In genomic region chr13:59842226-59843210, GRCm38 (mm10) we compare ENCODE assay signal across 8 mouse cellular contexts. TPM values are rescaled to one million over a fixed set of nuclear protein-coding genes. Genes with fewer than 3 reads are reported as not detected.
A peak's percentile ranks its signal among the peaks of the same experiment; 100 is the strongest.
DNase-seq lines count a peak whose midpoint lies in the region; ATAC-seq and TF ChIP-seq lines count a peak whose summit lies in the region.

No protein-coding gene starts in this region.

- peak overlapping the region; percentile 31; the same call in 1 of the 2 replicates for H3K4me2 ChIP-seq in CH12.LX (ENCODE audit: insufficient read depth, low read depth, poor library complexity, severe bottlenecking)
- H3K4me2 ChIP-seq in heart, postnatal 0 days (ENCODE audit: low read depth, low read length) = peak overlapping the region; percentile 47
- peak overlapping the region; percentile 67 for H3K4me2 ChIP-seq in liver, embryonic 16.5 days (ENCODE audit: low read depth, low read length)
- H3K4me2 ChIP-seq in neural tube, embryonic 14.5 days (ENCODE audit: low read depth, low read length) = no peak overlapping the region

- TF ChIP-seq EP300 in CH12.LX (IDR thresholded peaks at IDR 0.05; ENCODE audit: low read length) = no peak
- TF ChIP-seq EP300 in heart, postnatal 0 days (IDR thresholded peaks at IDR 0.05; ENCODE audit: low read depth) = no peak

- TF ChIP-seq CTCF in CH12.LX (conservative IDR thresholded peaks at IDR 0.05 in 1 of 2, IDR thresholded peaks at IDR 0.05 in 1 of 2; ENCODE audit: low read depth in 2 of 2, low read length in 2 of 2) = peak; percentile 75 to 84
- peak; percentile 92 for TF ChIP-seq CTCF in heart, postnatal 0 days (IDR thresholded peaks at IDR 0.05; ENCODE audit: low read depth)
- peak; percentile 15; the same call in 1 of the 2 replicates for TF ChIP-seq CTCF in testis, adult 2 months (IDR thresholded peaks at IDR 0.05; ENCODE audit: control insufficient read depth, insufficient read depth, insufficient replicate concordance, low read depth, low read length)

- H3K27ac ChIP-seq in CH12.LX (ENCODE audit: insufficient read depth, low read depth) = no peak overlapping the region
- H3K27ac ChIP-seq in forebrain, embryonic 10.5 days = no peak overlapping the region
- H3K27ac ChIP-seq in heart, postnatal 0 days (ENCODE audit: low read depth) = no peak overlapping the region
- peak overlapping the region; percentile 38; the same call in 1 of the 2 replicates for H3K27ac ChIP-seq in liver, embryonic 16.5 days (ENCODE audit: low read length)
- H3K27ac ChIP-seq in neural tube, embryonic 14.5 days (ENCODE audit: low read depth, low read length) = no peak overlapping the region
- H3K27ac ChIP-seq in testis, adult 2 months (ENCODE audit: control insufficient read depth, insufficient read depth, low read depth, low read length) = no peak overlapping the region

- peaks cover 0 to 7% of the 10 kb centered on the region in 2 experiments; a peak in 2 of 4 replicates for H3K4me1 ChIP-seq in CH12.LX (ENCODE audit: control insufficient read depth in 1 of 2, insufficient read depth in 2 of 2)
- H3K4me1 ChIP-seq in forebrain, embryonic 10.5 days = no peaks in the 10 kb centered on the region
- H3K4me1 ChIP-seq in heart, postnatal 0 days (ENCODE audit: control insufficient read depth, insufficient read depth) = no peaks in the 10 kb centered on the region
- H3K4me1 ChIP-seq in liver, embryonic 16.5 days (ENCODE audit: control insufficient read depth, low read depth, low read length) = peaks cover 15% of the 10 kb centered on the region
- H3K4me1 ChIP-seq in neural tube, embryonic 14.5 days (ENCODE audit: control insufficient read depth, insufficient read depth, low read length) = no peaks in the 10 kb centered on the region
- H3K4me1 ChIP-seq in testis, adult 2 months (ENCODE audit: control insufficient read depth, insufficient read depth, low read length) = no peaks in the 10 kb centered on the region; the same call in 1 of the 2 replicates

- H3K36me3 ChIP-seq in CH12.LX (replicated peaks in 1 of 2; ENCODE audit: control insufficient read depth in 1 of 2, insufficient read depth in 1 of 2, low read length in 1 of 2) = no peaks in the 10 kb centered on the region
- H3K36me3 ChIP-seq in forebrain, embryonic 10.5 days (replicated peaks) = no peaks in the 10 kb centered on the region
- no peaks in the 10 kb centered on the region for H3K36me3 ChIP-seq in heart, postnatal 0 days (replicated peaks; ENCODE audit: control insufficient read depth, insufficient read depth, low read length)
- H3K36me3 ChIP-seq in liver, embryonic 16.5 days (ENCODE audit: control insufficient read depth, insufficient read depth) = no peaks in the 10 kb centered on the region
- no peaks in the 10 kb centered on the region for H3K36me3 ChIP-seq in neural tube, embryonic 14.5 days (ENCODE audit: control insufficient read depth, insufficient read depth, low read length)
- no peaks in the 10 kb centered on the region for H3K36me3 ChIP-seq in testis, adult 2 months (ENCODE audit: control insufficient read depth, insufficient read depth, low read length)

- in situ Hi-C loops in CH12.LX (cut with MboI; ENCODE audit: low pct_ligation_motif_present, low pct_unique_long_range_greater_than_20kb, low sequenced_read_pairs) = loop anchor here (25.0 kb wide), 1 partner anchor 1205 kb away; no protein-coding TSS in a partner anchor

- peak; percentile 73 for DNase-seq in CH12.LX (ENCODE audit: extremely low read depth)
- DNase-seq in c-Kit-positive CD71-negative TER-119-negative erythroid progenitor cells, embryonic 14.5 days (ENCODE audit: low read depth) = peak; percentile 82
- DNase-seq in forebrain, embryonic 10.5 days (ENCODE audit: extremely low spot score, low spot score) = peak; percentile 69
- peak; percentile 59 for DNase-seq in heart, postnatal 0 days (ENCODE audit: low spot score)
- peak; percentile 86 to 89 for DNase-seq in kidney, postnatal 4 days

- no peak for TF ChIP-seq POLR2A in CH12.LX (IDR thresholded peaks at IDR 0.05; ENCODE audit: low read depth, low read length)
- no peak for TF ChIP-seq POLR2A in testis, adult 2 months (IDR thresholded peaks at IDR 0.05; ENCODE audit: control insufficient read depth, low read depth, low read length)

- TF ChIP-seq RAD21 in CH12.LX (IDR thresholded peaks at IDR 0.05; ENCODE audit: low read depth, low read length) = peak; percentile 81

- H3K27me3 ChIP-seq in CH12.LX (replicated peaks) = peaks cover 5% of the 10 kb centered on the region
- no peaks in the 10 kb centered on the region for H3K27me3 ChIP-seq in forebrain, embryonic 10.5 days (ENCODE audit: poor library complexity, severe bottlenecking)
- 0 out of 2 replicates have a peak, but pooled peaks cover 3% of the 10 kb centered on the region for H3K27me3 ChIP-seq in heart, postnatal 0 days (ENCODE audit: control insufficient read depth, insufficient read depth, low read length)
- no peaks in the 10 kb centered on the region for H3K27me3 ChIP-seq in liver, embryonic 16.5 days (ENCODE audit: control insufficient read depth, insufficient read depth, low read depth, low read length)
- no peaks in the 10 kb centered on the region for H3K27me3 ChIP-seq in neural tube, embryonic 14.5 days (ENCODE audit: control insufficient read depth, insufficient read depth, low read length)
- no peaks in the 10 kb centered on the region for H3K27me3 ChIP-seq in testis, adult 2 months (ENCODE audit: control insufficient read depth, insufficient read depth, low read length)

- WGBS in forebrain, embryonic 10.5 days = 52% methylated on average over 16 of the region's 16 CpGs
- 21% methylated on average over 16 of the region's 16 CpGs for WGBS in heart, postnatal 0 days
- WGBS in liver, embryonic 16.5 days (ENCODE audit: insufficient replicate concordance) = 16% methylated on average over 16 of the region's 16 CpGs
- 52% methylated on average over 16 of the region's 16 CpGs for WGBS in neural tube, embryonic 14.5 days

- dilution Hi-C loops in CH12.LX (cut with MboI; ENCODE audit: extremely low pct_ligation_motif_present, extremely low pct_unique_long_range_greater_than_20kb, low sequenced_read_pairs) = no loop called here

- no peak overlapping the region for H3K4me3 ChIP-seq in CH12.LX (replicated peaks in 1 of 3; ENCODE audit: low read depth in 2 of 3, low read length in 2 of 3, poor library complexity in 1 of 3)
- H3K4me3 ChIP-seq in forebrain, embryonic 10.5 days = no peak overlapping the region
- H3K4me3 ChIP-seq in heart, postnatal 0 days (ENCODE audit: low read depth, low read length) = peak overlapping the region; percentile 19; the same call in 1 of the 2 replicates
- peak overlapping the region; percentile 44 for H3K4me3 ChIP-seq in liver, embryonic 16.5 days (ENCODE audit: low read depth, low read length)
- no peak overlapping the region for H3K4me3 ChIP-seq in neural tube, embryonic 14.5 days (ENCODE audit: low read depth, low read length)
- no peak overlapping the region for H3K4me3 ChIP-seq in testis, adult 2 months (ENCODE audit: control insufficient read depth, low read depth, low read length)

- ATAC-seq in heart, postnatal 0 days (ENCODE audit: insufficient read depth, low read depth) = peak; percentile 65
- ATAC-seq in liver, embryonic 16.5 days (ENCODE audit: low read depth) = peak; percentile 59; the same call in 1 of the 2 replicates
- ATAC-seq in neural tube, embryonic 14.5 days (ENCODE audit: low read depth) = peak; percentile 44; the same call in 1 of the 2 replicates

- H3K79me2 ChIP-seq in CH12.LX (replicated peaks; ENCODE audit: control insufficient read depth, extremely low read depth, insufficient read depth, poor library complexity, severe bottlenecking) = no peaks in the 10 kb centered on the region

- H3K9me3 ChIP-seq in CH12.LX (replicated peaks; ENCODE audit: low read length) = no peaks in the 10 kb centered on the region
- no peaks in the 10 kb centered on the region for H3K9me3 ChIP-seq in forebrain, embryonic 10.5 days
- no peaks in the 10 kb centered on the region for H3K9me3 ChIP-seq in heart, postnatal 0 days (replicated peaks; ENCODE audit: control insufficient read depth, low read length)
- H3K9me3 ChIP-seq in liver, embryonic 16.5 days (replicated peaks; ENCODE audit: control insufficient read depth, low read length) = no peaks in the 10 kb centered on the region
- H3K9me3 ChIP-seq in neural tube, embryonic 14.5 days (ENCODE audit: control insufficient read depth, low read length) = no peaks in the 10 kb centered on the region

- H3K9ac ChIP-seq in CH12.LX (ENCODE audit: insufficient read depth, low read depth) = no peak overlapping the region
- H3K9ac ChIP-seq in heart, postnatal 0 days (replicated peaks; ENCODE audit: low read depth, low read length) = no peak overlapping the region
- H3K9ac ChIP-seq in liver, embryonic 16.5 days (ENCODE audit: low read depth, low read length) = peak overlapping the region; percentile 55
- H3K9ac ChIP-seq in neural tube, embryonic 14.5 days (replicated peaks; ENCODE audit: low read depth, low read length) = no peak overlapping the region

TF ChIP-seq in CH12.LX, 34 proteins besides CTCF, POLR2A, EP300 and RAD21 (continues in another document):
- TF ChIP-seq USF2 (conservative IDR thresholded peaks at IDR 0.05; ENCODE audit: low read depth, low read length) (no peak), NELFE (IDR thresholded peaks at IDR 0.05; ENCODE audit: low read depth, low read length) (no peak), HCFC1 (IDR thresholded peaks at IDR 0.05; ENCODE audit: low read depth, low read length) (no peak), RCOR1 (conservative IDR thresholded peaks at IDR 0.05; ENCODE audit: low read depth, low read length) (0 out of 2 replicates have a peak, but pooled peaks have one; percentile 26), UBTF (IDR thresholded peaks at IDR 0.05; ENCODE audit: low read depth, low read length) (no peak), MAX (IDR thresholded peaks at IDR 0.05; ENCODE audit: low read length) (peak; percentile 78), KAT2A (IDR thresholded peaks at IDR 0.05; ENCODE audit: insufficient replicate concordance, low read length) (no peak), IRF4 (IDR thresholded peaks at IDR 0.05; ENCODE audit: low read depth, low read length) (no peak), SMC3 (IDR thresholded peaks at IDR 0.05; ENCODE audit: low read depth, low read length) (peak; percentile 63), GABPA (IDR thresholded peaks at IDR 0.05; ENCODE audit: insufficient replicate concordance, low read depth, low read length) (no peak), MYC (IDR thresholded peaks at IDR 0.05; ENCODE audit: low read depth, low read length) (no peak)

RNA-seq across cellular contexts. Expression of gene Tut7, which starts 19.6 kb away (rescaled TPM):
- total RNA-seq in CH12.LX (2012; rRNA removed) (17.9 and 18.1 TPM in 2 replicates), CH12.LX (2014; rRNA removed) (14.3 and 15.4 TPM in 2 replicates)
- 21.5 and 21.6 TPM in 2 replicates for polyA plus RNA-seq in CH12.LX (2012; ENCODE audit: insufficient read length, low read depth)
- 39.0 and 40.0 TPM in 2 replicates for polyA plus RNA-seq in forebrain, embryonic 10.5 days (2016; fragmentation: Nextera tagmentation; extraction: Ambion mirVana)
- total RNA-seq in heart, postnatal 0 days (2014; rRNA removed; ENCODE audit: low replicate concordance) = 19.3 and 24.3 TPM in 2 replicates
- polyA plus RNA-seq in heart, postnatal 0 days (2015; fragmentation: Nextera tagmentation; extraction: Ambion mirVana) = 24.0 and 26.3 TPM in 2 replicates
- 57.3 and 59.6 TPM in 2 replicates for polyA plus RNA-seq in liver, embryonic 16.5 days (2015; fragmentation: Nextera tagmentation; extraction: Ambion mirVana)
- 45.1 and 51.8 TPM in 2 replicates for polyA plus RNA-seq in neural tube, embryonic 14.5 days (2014; fragmentation: Nextera tagmentation; extraction: Ambion mirVana)
- polyA plus RNA-seq in testis, adult 2 months (2012; rRNA removed) = 9.5 and 10.1 TPM in 2 replicates

Comparison
In these comparisons a context has a peak if more than half of its experiments do, and no peak if none do; other contexts are left out.
1. H3K4me3 ChIP-seq: peak in heart, postnatal 0 days (single experiment) and liver, embryonic 16.5 days (single experiment); none in CH12.LX (0 of 3), forebrain, embryonic 10.5 days (single experiment), neural tube, embryonic 14.5 days (single experiment) and testis, adult 2 months (single experiment).
2. CTCF ChIP-seq: peak in every context shown above with its lines; median percentile 92 in heart, postnatal 0 days; 80 in CH12.LX; 15 in testis, adult 2 months.
3. Peak in every context shown above with its lines, with median percentiles within 50 percentile points of each other: DNase-seq and ATAC-seq.